Mouse (Mus musculus) urinary bladder, postnatal 36 days (tissue): ENCODE results near the gene Gabra5.

Experiments used
- DNase-seq, 2 experiments: peaks; one replicate each; pipeline ENCODE4 v3.0.0; 2022; ENCODE audit warnings: low spot score in 2 of 2, mixed read lengths in 1 of 2

Gabra5 gene

GRCm38 (mm10) chr7:57386517-57387340, 123.1 kb downstream of the Gabra5 start, which contains the start of gene Gabrg3:
Gabrg3 (minus strand) TSS chr7:57387188.
- DNase-seq = no peak

GRCm38 (mm10) chr7:57384112-57384511, 125.7 kb downstream of the Gabra5 start:
- DNase-seq = no peak

GRCm38 (mm10) chr7:57366013-57366390, 143.9 kb downstream of the Gabra5 start:
- DNase-seq = no peak

GRCm38 (mm10) chr7:57365134-57366012, 144.5 kb downstream of the Gabra5 start:
- no peak for DNase-seq

- DNase-seq = no peak
Measured at GRCm38 (mm10) chr7:57363812-57364211, 146.0 kb downstream of the Gabra5 start.

GRCm38 (mm10) chr7:57357871-57358540, 151.9 kb downstream of the Gabra5 start:
- no peak for DNase-seq
